Mouse (Mus musculus) ovary, adult 2 months (tissue): ENCODE results near the gene Bpifb4. TPM values are rescaled to one million over a fixed set of nuclear protein-coding genes. Genes with fewer than 3 reads are reported as not detected.

Experiments
- polyA plus RNA-seq: library from polyadenylated mRNA; depleted of rRNA; stranded (reverse); fragments of >200 nt; gene quantifications from 2 replicates; pipeline ENCODE4 v1.2.3, GENCODE M21; 2012; rRNA removed

Bpifb4 gene
- polyA plus RNA-seq = 84.0 and 178 TPM in 2 replicates

DNA sequence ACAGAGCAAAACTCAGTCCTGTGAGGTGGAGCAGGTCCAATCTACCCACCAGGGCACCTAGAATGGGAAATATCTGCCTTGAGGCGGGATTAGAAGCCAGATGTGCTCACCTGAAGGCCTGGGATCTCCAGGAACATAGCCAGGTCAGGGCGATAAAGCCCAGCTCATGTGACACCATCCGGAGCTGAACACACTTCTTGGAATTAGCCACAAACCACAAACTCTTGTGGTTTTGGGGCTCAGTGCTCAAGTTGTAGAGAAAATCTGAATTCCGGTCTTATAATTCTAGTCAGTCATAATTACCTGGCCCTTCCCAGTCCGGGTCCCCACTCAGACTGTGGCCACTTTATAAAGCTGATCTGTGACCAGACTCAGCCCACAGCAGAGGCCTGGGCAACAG, at the start of gene Bpifb4:
Gene Bpifb4 (plus strand): TSS at position 370 of the 400 bp plus-strand sequence.

DNA sequence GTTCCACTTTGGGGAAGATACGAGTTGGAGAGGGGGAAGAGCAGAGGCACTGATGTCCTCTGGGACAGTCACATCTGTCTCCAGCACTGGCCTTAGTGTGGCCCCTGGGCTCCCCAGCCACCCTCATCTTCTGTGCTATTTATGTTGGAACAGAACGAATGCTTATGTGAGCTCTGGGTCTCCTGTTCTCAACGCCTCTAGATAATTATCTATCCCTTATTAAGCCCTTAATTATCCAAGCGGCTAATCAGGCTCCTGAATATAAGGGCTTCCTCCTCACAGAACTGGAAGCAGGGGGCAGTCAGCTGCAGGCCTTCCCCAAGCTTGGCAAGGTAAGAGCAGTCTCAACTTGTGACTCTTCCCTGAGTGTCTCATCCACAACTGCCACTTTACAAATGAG, 37.9 kb upstream of the Bpifb4 start, which contains the start of gene Bpifb6:
Gene Bpifb6 (plus strand): TSS at position 301 of the 400 bp plus-strand sequence.

DNA sequence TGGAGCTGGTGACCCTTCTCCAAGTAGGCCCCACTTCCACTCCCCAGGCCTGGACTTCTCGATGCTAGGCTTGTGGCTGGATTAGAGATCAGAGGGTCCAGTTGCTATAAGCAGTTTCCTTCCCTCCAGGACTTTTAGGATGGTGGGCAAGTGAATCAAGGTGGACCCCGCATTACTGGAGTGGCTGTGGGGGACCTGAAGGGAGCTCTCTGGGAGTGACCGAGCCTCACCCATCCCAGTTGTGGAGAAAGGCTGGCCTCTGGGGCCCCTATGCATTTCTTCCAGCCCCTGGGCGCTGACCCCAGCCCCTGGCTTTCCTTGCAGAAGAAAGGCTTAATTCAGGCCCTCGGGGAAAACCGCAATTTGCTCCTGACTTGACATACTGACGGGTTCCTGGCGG, 20.1 kb upstream of the Bpifb4 start, which contains the start of gene Bpifb3:
Gene Bpifb3 (plus strand): TSS at position 301 of the 400 bp plus-strand sequence.

DNA sequence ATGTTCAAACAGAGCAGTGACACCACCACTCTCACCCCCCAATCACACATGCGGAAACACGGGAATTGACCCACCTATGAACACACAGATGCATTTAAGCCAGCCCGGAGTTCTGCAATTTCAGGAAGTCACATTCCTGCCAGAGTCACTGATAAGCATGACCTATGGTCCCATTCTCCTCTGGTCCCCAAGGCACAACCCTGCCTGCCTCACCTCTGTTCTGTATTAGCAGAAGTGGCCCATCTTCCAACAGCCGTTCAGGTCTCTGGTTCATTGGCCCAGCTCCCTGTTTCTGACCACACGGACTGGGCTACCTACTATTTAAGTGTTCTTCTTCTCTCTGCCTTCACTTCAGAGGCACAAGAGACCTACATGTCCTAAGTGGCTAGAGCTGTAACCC, 36.6 kb downstream of the Bpifb4 start, which contains the start of gene Bpifa6:
Gene Bpifa6 (plus strand): TSS at position 364 of the 400 bp plus-strand sequence.

DNA sequence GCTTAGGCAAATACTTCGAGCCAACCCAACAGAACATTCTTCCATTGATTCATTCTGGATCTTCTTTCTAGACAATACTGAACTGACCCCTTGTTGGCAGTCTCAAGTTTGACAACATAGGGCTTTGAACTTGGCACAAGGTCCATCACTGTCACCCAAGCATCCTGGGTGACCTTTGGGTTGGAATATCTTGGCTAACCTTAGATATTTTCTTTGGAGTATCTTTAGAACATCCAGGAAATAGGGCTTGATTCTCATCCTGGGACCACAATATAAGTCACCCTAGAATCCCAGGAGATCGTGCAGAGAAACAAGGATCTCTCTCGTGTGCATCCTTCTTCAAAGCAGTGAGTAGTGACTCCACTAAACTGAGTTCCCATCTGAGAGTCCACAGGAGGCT, 70.0 kb downstream of the Bpifb4 start, which contains the start of gene Bpifa2:
Gene Bpifa2 (plus strand): TSS at position 301 of the 400 bp plus-strand sequence.

Other genes with a start within 250 kb of the Bpifb4 start
- 0.16 TPM in 1 of 2 replicates, not detected in the other for gene Dnmt3c, start 241.6 kb upstream of the Bpifb4 start, polyA plus RNA-seq
- gene Mapre1, start 196.9 kb upstream of the Bpifb4 start, polyA plus RNA-seq = 7.8 and 8.9 TPM in 2 replicates
- gene Efcab8, start 158.3 kb upstream of the Bpifb4 start, polyA plus RNA-seq = 0.08 and 0.43 TPM in 2 replicates
- not detected in 2 replicates for gene Sun5, start 67.1 kb upstream of the Bpifb4 start, polyA plus RNA-seq
- 0.09 TPM in 1 of 2 replicates, not detected in the other for gene Bpifb2, start 63.2 kb upstream of the Bpifb4 start, polyA plus RNA-seq
- 0.67 and 1.1 TPM in 2 replicates for gene Bpifb6, start 37.8 kb upstream of the Bpifb4 start, polyA plus RNA-seq
- not detected in 2 replicates for gene Bpifb3, start 20.0 kb upstream of the Bpifb4 start, polyA plus RNA-seq
- gene Bpifa6, start 36.7 kb downstream of the Bpifb4 start, polyA plus RNA-seq = 0.08 TPM in 1 of 2 replicates, not detected in the other
- 0.29 TPM in 1 of 2 replicates, not detected in the other for gene Bpifa2, start 70.1 kb downstream of the Bpifb4 start, polyA plus RNA-seq
- gene Bpifa3, start 192.1 kb downstream of the Bpifb4 start, polyA plus RNA-seq = 0.29 TPM in 1 of 2 replicates, not detected in the other
- not detected in 2 replicates for gene Bpifa1, start 204.7 kb downstream of the Bpifb4 start, polyA plus RNA-seq
- not detected in 2 replicates for gene Bpifa5, start 224.4 kb downstream of the Bpifb4 start, polyA plus RNA-seq